Mouse (Mus musculus): Measurements from ENCODE around the gene Hpca. TPM values are rescaled to one million over a fixed set of nuclear protein-coding genes. Genes with fewer than 3 reads are reported as not detected.

The Hpca gene
- total RNA-seq, 2 experiments from 2014 or later: 189 to 218 TPM

- DNase-seq: no peak
- intact Hi-C loops (cut with DNase I): no loop called here
These were observed 56.1 kb downstream of the Hpca start for GRCm38 (mm10) chr4:129065688-129066236.

DNA sequence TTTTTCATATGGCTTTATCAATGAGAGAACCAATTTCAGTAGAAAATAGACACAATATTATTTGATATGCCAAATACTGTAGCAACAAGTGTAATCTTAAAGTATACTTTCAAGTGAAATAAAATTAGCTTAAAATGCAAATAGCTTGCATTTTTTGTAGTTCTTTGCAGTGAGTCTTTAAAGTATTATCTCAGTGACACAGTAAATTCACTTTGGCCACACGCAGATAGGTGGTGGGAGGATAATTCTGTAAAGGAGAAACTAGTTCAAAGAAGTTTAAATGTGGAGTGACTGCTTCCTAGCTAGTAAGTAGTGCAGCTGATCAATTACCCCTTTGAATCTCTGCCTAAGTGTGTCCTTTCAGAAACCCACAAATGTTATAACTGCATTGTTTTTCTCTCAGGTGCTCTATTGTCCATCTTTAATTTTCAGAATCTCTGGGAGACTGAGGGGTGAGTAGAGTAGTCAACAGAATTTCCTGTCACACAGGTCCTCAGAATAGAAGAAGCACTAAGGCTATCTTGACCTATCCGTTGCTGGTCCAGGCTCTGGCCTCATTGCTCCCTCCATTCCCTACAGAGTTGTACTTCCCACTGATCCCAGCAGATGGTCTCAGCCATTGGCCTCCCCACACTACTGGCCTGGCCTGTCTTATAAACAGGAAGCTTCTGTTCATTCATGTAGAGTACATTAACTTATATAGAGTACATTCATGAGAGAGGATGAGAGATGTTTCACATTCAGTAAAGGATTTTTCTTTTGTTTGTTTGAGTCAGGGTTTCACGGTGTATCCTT, 59.4 kb downstream of the Hpca start:
- DNase-seq: no peak
- intact Hi-C loops (cut with DNase I): no loop called here

Other genes with a start within 250 kb of the Hpca start
- gene Trim62, start 238.5 kb downstream of the Hpca start, total RNA-seq (2021): 10 to 100 TPM; 37.5 to 38.4 TPM
- gene Azin2, start 159.6 kb downstream of the Hpca start, total RNA-seq (2021): 10 to 100 TPM; 17.8 to 20.0 TPM
- gene Ak2, start 130.1 kb downstream of the Hpca start, total RNA-seq (2021): 10 to 100 TPM; 33.5 to 33.8 TPM
- 100 to 1,000 TPM in 1 of 2 experiments, 10 to 100 TPM in 1; 97.9 to 102 TPM for gene Rnf19b, start 63.8 kb downstream of the Hpca start, total RNA-seq (2021)
- not detected for gene Tmem54, start 16.5 kb downstream of the Hpca start, total RNA-seq (2021)
- 10 to 100 TPM; 16.4 to 18.0 TPM for gene Fndc5, start 15.0 kb upstream of the Hpca start, total RNA-seq (2021)
- gene S100pbp, start 67.7 kb upstream of the Hpca start, total RNA-seq (2021): 10 to 100 TPM; 40.5 to 42.1 TPM
- gene Yars, start 67.7 kb upstream of the Hpca start, total RNA-seq (2021): 100 to 1,000 TPM; 113 to 121 TPM
- gene C77080, start 139.4 kb upstream of the Hpca start, total RNA-seq (2021): 10 to 100 TPM in 1 of 2 experiments, 1 to 10 TPM in 1; 9.7 to 11.7 TPM
- gene Sync, start 165.6 kb upstream of the Hpca start, total RNA-seq (2021): 1 to 10 TPM in 1 of 2 experiments, under 1 TPM in 1; 0.58 to 1.6 TPM
- gene Rbbp4, start 213.3 kb upstream of the Hpca start, total RNA-seq (2021): 100 to 1,000 TPM; 156 to 186 TPM
- 10 to 100 TPM; 18.0 to 18.5 TPM for gene Zbtb8os, start 213.7 kb upstream of the Hpca start, total RNA-seq (2021)

Measured in left cerebral cortex, postnatal 4 days (tissue).